Mouse (Mus musculus): ENCODE measurements around the gene Gm20604. TPM values are rescaled to one million over a fixed set of nuclear protein-coding genes. Genes with fewer than 3 reads are reported as not detected.

Gm20604 gene
- 4.8 TPM for total RNA-seq (2023)

DNA sequence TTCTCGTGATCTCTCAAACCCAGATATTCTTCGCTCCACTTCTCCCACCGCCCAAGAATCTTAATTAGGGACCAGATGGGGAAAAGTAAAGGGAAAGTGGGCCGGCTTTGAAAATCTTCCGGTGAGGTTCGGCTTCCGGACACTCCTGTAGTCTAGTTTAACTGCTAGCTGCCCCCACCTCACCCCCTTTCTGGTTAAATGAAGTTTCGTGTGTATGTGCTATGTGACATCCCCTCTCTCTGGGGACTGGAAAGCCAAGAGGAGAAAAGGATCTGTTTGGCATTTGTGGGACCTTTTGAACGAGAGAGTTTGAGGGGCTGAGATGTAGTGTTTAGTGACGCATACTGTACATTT, at the start of gene Gm20604:
Gm20604 (minus strand) TSS at position 270 of the 354 bp plus-strand sequence.

DNA sequence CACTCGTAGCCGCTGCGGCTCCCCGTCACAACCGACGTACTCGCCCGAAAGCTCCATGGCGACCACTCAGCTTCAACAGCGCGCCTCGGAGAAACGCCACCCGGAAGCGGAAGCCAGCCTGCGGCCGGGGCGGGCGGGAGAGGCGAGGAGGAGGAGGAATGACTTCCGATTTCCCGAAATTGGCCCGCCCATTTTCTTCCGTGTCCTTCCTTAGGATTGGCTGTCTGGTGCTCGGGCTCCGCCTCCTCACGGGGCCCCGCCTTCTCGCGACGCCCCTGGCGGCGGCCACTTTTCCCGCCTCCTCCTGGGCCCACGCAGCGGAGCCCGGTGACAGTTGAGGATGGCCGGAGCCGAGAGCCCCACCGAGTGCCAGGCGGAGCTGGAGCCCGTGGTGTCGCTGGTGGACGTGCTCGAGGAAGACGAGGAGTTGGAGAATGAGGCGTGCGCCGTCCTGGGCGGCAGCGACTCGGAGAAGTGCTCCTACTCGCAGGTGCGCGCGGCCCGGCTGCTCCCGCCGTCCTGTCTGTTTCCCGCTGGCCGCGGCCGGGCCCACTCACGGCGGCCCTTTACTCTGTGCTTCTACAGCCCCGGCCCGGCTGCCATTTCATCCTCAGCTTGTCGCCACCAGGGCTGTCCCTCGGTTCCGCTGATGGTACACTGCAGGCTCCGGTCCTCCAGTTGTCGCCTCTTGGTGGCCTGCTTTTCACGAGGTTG, 626 bp downstream of the Gm20604 start, which contains the start of the genes Gm28051, Gon7 and Ubr7:
Gm28051 (minus strand) TSS at position 77 of the 714 bp plus-strand sequence.
Gon7 (minus strand) TSS at position 115 of the 714 bp plus-strand sequence.
Ubr7 (plus strand) TSS at position 279 of the 714 bp plus-strand sequence.

DNA sequence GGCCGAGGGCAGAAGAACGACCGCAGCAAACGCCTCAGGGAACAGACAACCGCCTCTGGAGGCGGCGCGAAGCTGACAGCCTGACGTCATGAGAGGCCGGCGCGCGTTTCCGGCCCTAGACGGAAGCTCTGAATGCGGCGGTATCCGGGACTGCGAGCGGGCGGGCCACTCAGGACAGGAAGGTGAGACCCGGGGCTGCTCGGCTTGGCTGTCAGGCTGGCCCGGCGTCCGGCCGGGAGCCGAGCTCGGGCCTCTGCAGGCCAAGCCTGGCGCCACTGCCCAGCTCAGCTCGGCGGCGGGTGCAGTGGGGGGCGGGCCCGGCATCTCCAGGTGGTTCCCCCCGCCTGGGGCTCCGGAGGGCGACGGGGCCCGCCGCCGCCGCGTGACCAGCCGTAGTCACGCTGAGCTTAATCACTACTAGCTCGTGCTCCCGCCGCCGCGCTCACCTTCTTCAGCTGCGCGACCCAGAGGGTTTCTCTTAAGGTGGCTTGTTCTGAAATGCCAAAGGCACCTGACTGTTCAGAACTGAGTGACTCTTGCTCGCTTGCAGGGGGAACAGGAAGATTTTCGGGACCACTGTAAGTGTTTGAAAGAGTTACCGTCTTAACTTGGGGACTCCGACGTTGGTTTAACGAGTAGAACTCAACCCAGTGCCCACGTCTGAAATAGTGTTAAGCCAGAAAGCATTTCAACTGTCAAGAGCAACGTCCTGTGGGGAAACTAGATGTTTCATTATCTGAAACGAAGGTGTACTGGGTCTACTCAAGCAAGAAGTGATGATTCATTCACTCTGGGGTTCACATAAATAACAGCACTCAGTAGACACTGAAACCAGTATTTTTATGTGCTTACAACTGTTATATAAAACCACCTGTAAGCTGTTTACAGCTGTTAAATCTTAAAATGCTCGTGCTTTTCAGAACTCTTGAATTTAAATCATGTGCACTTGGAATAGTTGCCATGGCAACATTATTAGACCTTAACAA, 14.6 kb downstream of the Gm20604 start, which contains the start of the genes Moap1 and Tmem251:
Moap1 (minus strand) TSS at position 73 of the 986 bp plus-strand sequence.
Tmem251 (plus strand) TSS at position 174 of the 986 bp plus-strand sequence.

DNA sequence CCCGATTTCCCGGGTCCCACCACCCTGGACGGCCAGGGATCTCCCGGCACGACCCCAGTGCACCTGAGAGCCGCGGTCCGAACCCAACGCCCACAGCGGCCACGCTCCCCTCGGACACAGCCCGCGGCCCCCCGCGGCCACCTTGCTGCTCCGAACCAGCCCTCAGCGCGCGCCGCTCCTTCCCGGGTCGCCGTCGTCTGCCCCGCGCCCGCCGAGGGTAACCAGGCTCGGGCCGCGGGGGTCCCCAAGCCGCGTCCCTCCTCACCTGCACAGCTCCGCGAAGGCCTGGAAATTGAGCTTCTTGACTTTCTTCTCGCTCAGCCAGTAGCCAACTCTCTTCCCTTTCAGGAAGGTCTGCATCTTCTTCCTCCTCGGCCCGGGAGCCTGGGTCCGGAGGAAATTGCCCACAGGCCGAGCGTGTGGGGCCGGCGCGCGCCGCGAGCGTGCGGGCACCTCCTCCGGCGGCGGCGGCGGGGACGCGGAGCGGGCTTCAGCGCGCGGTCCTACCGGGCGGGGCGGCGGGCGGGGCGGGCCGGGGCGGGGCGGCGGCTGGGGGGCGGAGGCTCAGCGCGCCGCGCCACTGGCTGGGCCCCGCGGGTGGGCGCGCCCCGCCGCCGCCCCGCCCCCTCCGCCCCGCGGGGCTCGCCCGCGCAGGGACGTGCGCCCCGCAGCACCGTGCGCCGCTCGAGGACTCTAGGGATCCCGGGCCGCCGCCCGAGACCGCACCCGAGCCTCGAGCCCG, 53.8 kb downstream of the Gm20604 start, which contains the start of gene Itpk1:
Itpk1 (minus strand) TSS at position 474 of the 742 bp plus-strand sequence.

Other genes with a start within 250 kb of the Gm20604 start
- gene Chga, start 203.7 kb downstream of the Gm20604 start, total RNA-seq (2023), result not detected
- gene Itpk1, start 53.7 kb downstream of the Gm20604 start, total RNA-seq (2023), result 61.9 TPM
- 9.6 TPM for gene Moap1, start 15.0 kb downstream of the Gm20604 start, total RNA-seq (2023)
- 14.8 TPM for gene Tmem251, start 14.9 kb downstream of the Gm20604 start, total RNA-seq (2023)
- gene Gm28051, start 907 bp downstream of the Gm20604 start, total RNA-seq (2023), result not detected
- 32.6 TPM for gene Gon7, start 869 bp downstream of the Gm20604 start, total RNA-seq (2023)
- 21.2 TPM for gene Ubr7, start 705 bp downstream of the Gm20604 start, total RNA-seq (2023)
- gene Btbd7, start 119.8 kb upstream of the Gm20604 start, total RNA-seq (2023), result 55.2 TPM
- not detected for gene Cox8c, start 140.6 kb upstream of the Gm20604 start, total RNA-seq (2023)
- gene Unc79, start 190.2 kb upstream of the Gm20604 start, total RNA-seq (2023), result not detected

All from CD4-positive naive resting alpha-beta T cell, adult 57 days (primary cell).